Mouse (Mus musculus) ES-E14 (cell line): ENCODE data around the gene Magi2.

Source experiments
- CHD2 ChIP-seq: IDR thresholded peaks from 2 replicates; pipeline ENCODE4 v1.6.1; 2014; ENCODE audit warnings: mild to moderate bottlenecking, low read depth, low read length, inconsistent platforms
- ZC3H11A ChIP-seq: IDR thresholded peaks from 2 replicates; pipeline ENCODE4 v1.6.1; 2012; ENCODE audit warnings: low read depth, mild to moderate bottlenecking, inconsistent platforms, low read length, borderline replicate concordance
- ZNF384 ChIP-seq: IDR thresholded peaks from 2 replicates; pipeline ENCODE4 v1.6.1; 2012; ENCODE audit warnings: low read depth, low read length, inconsistent platforms

DNA sequence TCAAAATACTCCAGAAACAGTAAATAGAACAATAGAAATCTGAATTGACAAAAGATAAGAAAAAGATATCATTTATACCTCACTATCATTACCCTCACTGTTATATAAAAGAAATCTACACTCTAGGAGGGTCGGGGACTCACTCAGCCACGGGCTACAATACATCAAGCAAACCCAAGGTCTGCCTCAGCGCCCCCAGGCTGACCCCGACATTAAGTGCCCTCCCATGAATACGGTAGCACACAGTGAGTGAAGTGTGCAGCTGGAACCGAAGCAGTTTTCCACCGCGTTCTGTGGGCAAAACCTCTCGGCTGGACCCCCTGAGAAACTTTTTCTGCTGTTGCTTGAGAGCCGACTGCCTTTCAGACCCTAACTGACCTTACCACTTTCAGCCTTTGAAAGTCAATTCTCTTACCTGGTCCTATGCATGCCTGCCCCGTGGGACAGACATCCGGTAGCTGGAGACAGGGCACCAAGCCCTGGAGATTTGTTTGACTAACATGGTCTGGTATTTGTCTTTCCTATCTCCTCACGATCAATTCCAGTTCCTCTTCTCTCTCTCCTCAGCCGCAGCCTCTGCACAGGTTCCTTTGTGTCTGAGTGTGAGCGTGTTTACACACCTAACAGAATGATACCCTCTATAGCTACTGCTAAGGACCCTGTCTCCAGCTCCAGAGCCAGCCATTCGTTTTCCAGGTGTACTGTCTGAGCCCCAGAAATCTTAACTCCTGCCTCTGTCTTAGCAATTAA lies 1285.7 kb downstream of the Magi2 start:
- no peak for TF ChIP-seq CHD2
- TF ChIP-seq ZC3H11A = no peak
- TF ChIP-seq ZNF384 = no peak
